Mouse (Mus musculus) heart, embryonic 10.5 days (tissue): ENCODE data around the gene Olfr5. TPM values are rescaled to one million over a fixed set of nuclear protein-coding genes. Genes with fewer than 3 reads are reported as not detected.
"Not testable (repeated sequence)": the region's sequence is repeated elsewhere in the genome, so short reads cannot be mapped to it uniquely, and the experiment has no call there.

Experiments
- DNase-seq: peaks from one replicate; pipeline ENCODE4 v3.0.0-alpha.2; 2017; ENCODE audit warnings: low spot score
- H3K27ac ChIP-seq: fragments of 300-500 bp; sonication (generic); 2 replicates; pipeline ENCODE4 v1.5.1; 2016; ENCODE audit warnings: mild to moderate bottlenecking
- H3K27me3 ChIP-seq: fragments of 300-500 bp; sonication (generic); 2 replicates; pipeline ENCODE4 v1.6.1; 2016; ENCODE audit warnings: mild to moderate bottlenecking; ENCODE audit not compliant: poor library complexity, insufficient read depth, severe bottlenecking
- H3K36me3 ChIP-seq: fragments of 300-500 bp; sonication (generic); 2 replicates; pipeline ENCODE4 v1.6.1; 2016; ENCODE audit warnings: mild to moderate bottlenecking, moderate library complexity
- H3K4me1 ChIP-seq: fragments of 300-500 bp; sonication (generic); 2 replicates; pipeline ENCODE4 v1.6.1; 2016; ENCODE audit warnings: mild to moderate bottlenecking
- H3K4me3 ChIP-seq: fragments of 300-500 bp; sonication (generic); 2 replicates; pipeline ENCODE4 v1.5.1; 2016; ENCODE audit warnings: mild to moderate bottlenecking, moderate library complexity
- H3K9me3 ChIP-seq: fragments of 300-500 bp; sonication (generic); 2 replicates; pipeline ENCODE4 v1.6.1; 2016; ENCODE audit warnings: mild to moderate bottlenecking, moderate library complexity
- WGBS: fragments of 180-500 bp; shearing (Covaris S2); methylation state at CpG from one replicate; pipeline ENCODE4 v1.1.7; 2016; 5-methylcytosine and 5-hydroxymethylcytosine counted together
- polyA plus RNA-seq: library from polyadenylated mRNA; unstranded; fragments of >200 nt; fragmentation: Nextera tagmentation; extraction: Ambion mirVana; gene quantifications from 2 replicates; pipeline ENCODE4 v1.2.1, GENCODE M21; 2016

The Olfr5 gene
- not detected in 2 replicates for polyA plus RNA-seq

GRCm38 (mm10) chr7:6486841-6487240, at the start of gene Olfr5:
Olfr5 (minus strand) TSS chr7:6486941.
- DNase-seq: no peak
- Histone ChIP-seq H3K4me1 (no peaks in the 10 kb centered on the region), H3K27ac (no peak within 1 kb of the TSS), H3K36me3 (no peaks in the 10 kb centered on the region), H3K9me3 (peaks cover 9% of the 10 kb centered on the region; the same call in 1 of the 2 replicates), H3K4me3 (no peak within 1 kb of the TSS), H3K27me3 (no peaks in the 10 kb centered on the region)
- WGBS: 32% methylated on average over 2 of the region's 2 CpGs

DNA sequence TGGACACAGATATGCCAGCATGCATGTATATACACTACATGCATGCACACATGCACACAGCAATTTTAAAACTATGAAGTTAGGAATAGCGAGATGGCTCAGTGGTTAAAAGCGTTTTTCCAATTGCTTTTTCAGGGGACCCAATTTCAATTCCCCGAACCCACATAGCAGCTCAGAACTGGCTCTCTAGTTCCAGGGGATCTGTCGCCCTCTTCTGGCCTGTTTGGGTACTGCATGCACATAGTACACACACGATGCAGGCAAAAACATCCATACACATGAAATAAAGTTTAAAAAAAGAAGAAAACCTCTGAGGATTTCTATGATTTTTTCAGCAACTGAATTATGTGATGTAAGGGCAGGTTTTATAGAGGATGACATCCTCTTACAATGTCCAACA, 39.4 kb upstream of the Olfr5 start:
- Histone ChIP-seq H3K9me3 (peaks cover 13% of the 10 kb centered on the region; the same call in 1 of the 2 replicates), H3K4me3 (no peak overlapping the region), H3K27ac (no peak overlapping the region), H3K36me3 (no peaks in the 10 kb centered on the region), H3K27me3 (no peaks in the 10 kb centered on the region), H3K4me1 (no peaks in the 10 kb centered on the region)
- no peak for DNase-seq
- WGBS: 64% methylated on average over 5 of the region's 5 CpGs

- WGBS: 52% methylated on average over 3 of the region's 3 CpGs
- peaks cover 13% of the 10 kb centered on the region; the same call in 1 of the 2 replicates for H3K9me3 ChIP-seq
- no peak for DNase-seq
These were observed 38.3 kb upstream of the Olfr5 start for GRCm38 (mm10) chr7:6525001-6525400.

DNA sequence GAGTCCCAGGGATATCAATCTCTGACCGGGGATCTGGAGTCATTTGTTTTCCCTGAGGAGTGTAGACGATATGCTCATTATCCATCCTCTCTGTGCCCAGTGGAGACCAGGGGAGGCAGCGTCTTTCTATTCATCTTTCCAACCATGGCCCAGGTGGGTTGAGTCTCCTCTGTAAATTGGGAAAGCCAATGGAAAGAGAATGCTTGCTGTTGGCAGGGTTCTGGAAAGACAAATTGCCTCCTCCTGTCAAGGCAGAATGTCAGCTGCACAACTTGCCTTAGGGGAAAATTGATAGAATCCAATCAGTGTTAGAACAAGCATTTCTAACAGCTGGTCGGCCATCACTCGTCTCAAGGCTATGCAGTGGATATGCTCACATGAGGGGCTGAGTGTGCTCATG, 36.1 kb upstream of the Olfr5 start, which contains the start of gene Olfr1349:
Gene Olfr1349 (minus strand): TSS at position 101 of the 400 bp plus-strand sequence.
- 75% methylated on average over 5 of the region's 5 CpGs for WGBS

More at GRCm38 (mm10) chr7:6525001-6525400, 38.3 kb upstream of the Olfr5 start:
- H3K4me1 ChIP-seq: no peaks in the 10 kb centered on the region
- H3K27me3 ChIP-seq: no peaks in the 10 kb centered on the region
- no peak overlapping the region for H3K27ac ChIP-seq
- no peak overlapping the region for H3K4me3 ChIP-seq
- H3K36me3 ChIP-seq: no peaks in the 10 kb centered on the region

DNA sequence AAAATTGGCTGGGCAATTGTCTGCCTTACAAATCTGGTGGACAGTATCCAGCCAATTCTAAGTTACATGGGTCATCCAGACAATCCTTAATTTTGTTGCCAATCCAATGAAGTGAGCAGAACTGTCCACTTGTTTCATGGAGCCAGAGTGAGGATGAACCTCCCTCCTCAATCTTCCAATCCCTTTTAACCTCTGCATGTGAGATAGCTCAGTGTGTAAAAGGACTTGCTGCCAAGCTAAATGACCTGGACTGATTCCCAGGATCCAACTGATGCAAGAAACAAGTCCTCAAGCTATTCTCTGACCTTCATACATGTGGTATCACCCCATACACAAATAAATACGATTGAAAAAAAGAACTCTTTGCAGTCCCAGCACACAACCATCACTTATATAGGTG, 34.9 kb upstream of the Olfr5 start:
- H3K4me3 ChIP-seq: no peak overlapping the region
- H3K27ac ChIP-seq: no peak overlapping the region
- no peaks in the 10 kb centered on the region for H3K27me3 ChIP-seq
- 30% methylated on average over 1 of the region's 1 CpGs for WGBS
- DNase-seq: no peak
- H3K36me3 ChIP-seq: no peaks in the 10 kb centered on the region
- H3K9me3 ChIP-seq: peaks cover 15% of the 10 kb centered on the region
- H3K4me1 ChIP-seq: no peaks in the 10 kb centered on the region

More for the DNA sequence above, 36.1 kb upstream of the Olfr5 start, which contains the start of gene Olfr1349:
- Histone ChIP-seq H3K4me3 (no peak within 1 kb of the TSS), H3K27me3 (no peaks in the 10 kb centered on the region), H3K9me3 (peaks cover 13% of the 10 kb centered on the region; the same call in 1 of the 2 replicates), H3K4me1 (no peaks in the 10 kb centered on the region), H3K27ac (no peak within 1 kb of the TSS), H3K36me3 (no peaks in the 10 kb centered on the region)
- DNase-seq: no peak

GRCm38 (mm10) chr7:6508648-6509047, 21.9 kb upstream of the Olfr5 start, which contains the start of gene Olfr1348:
Olfr1348 (minus strand) TSS chr7:6508748.
- H3K36me3 ChIP-seq: no peaks in the 10 kb centered on the region
- no peaks in the 10 kb centered on the region for H3K4me1 ChIP-seq
- H3K9me3 ChIP-seq: peaks cover 4% of the 10 kb centered on the region; the same call in 1 of the 2 replicates
- DNase-seq: no peak
- WGBS: 92% methylated on average over 1 of the region's 1 CpGs
- H3K4me3 ChIP-seq: no peak within 1 kb of the TSS
- no peaks in the 10 kb centered on the region for H3K27me3 ChIP-seq
- no peak within 1 kb of the TSS for H3K27ac ChIP-seq

DNA sequence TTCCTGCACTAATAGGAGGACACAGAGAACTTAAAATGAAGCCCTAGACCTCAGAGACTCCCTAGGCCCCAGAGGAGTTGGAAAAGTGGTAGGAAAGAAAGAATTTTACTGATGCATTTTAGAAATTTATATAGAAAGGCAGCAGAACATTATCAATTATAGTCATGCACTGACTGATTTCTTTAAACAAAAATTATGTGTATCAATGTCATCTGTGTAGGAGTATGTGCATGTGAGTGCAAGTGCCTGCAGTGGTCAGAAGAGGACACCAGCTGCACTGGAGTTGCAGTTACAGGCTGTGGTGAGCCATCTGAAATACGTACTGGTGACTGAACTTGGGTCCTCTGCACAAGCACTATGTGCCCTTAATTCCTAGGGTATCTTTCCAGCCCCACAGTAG, 12.9 kb upstream of the Olfr5 start, which contains the start of gene Olfr1347:
Gene Olfr1347 (minus strand): TSS at position 101 of the 400 bp plus-strand sequence.
- Histone ChIP-seq H3K4me1 (no peaks in the 10 kb centered on the region), H3K9me3 (peaks cover 15% of the 10 kb centered on the region; the same call in 1 of the 2 replicates), H3K36me3 (no peaks in the 10 kb centered on the region), H3K27ac (no peak within 1 kb of the TSS), H3K27me3 (no peaks in the 10 kb centered on the region), H3K4me3 (no peak within 1 kb of the TSS)
- DNase-seq: no peak
- 50% methylated on average over 1 of the region's 1 CpGs for WGBS

- H3K27ac ChIP-seq, H3K36me3 ChIP-seq, H3K27me3 ChIP-seq, H3K4me3 ChIP-seq, H3K4me1 ChIP-seq, DNase-seq: not testable (repeated sequence)
- 70% methylated on average over 2 of the region's 2 CpGs for WGBS
- H3K9me3 ChIP-seq: peaks cover 17% of the 10 kb centered on the region
These were observed 9.1 kb downstream of the Olfr5 start for GRCm38 (mm10) chr7:6477633-6478032.

DNA sequence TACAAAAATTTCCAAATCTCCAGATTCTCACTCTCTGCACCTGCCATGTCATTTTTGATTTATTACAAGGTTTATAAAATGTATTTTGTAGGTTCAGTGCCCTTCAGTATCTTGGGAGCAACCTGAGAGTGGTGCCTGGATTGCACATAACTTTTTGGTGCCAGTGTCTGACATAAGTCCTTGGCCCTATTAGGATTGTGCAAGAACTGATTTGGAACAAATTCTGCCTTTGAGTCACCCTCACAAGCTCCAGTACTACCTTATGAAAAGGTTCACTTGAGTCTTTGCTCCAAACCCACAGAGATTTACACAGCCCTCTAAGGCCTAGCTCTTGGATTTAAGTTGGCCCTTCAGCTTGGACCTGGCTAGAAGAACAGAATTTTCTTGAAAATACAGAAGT, 19.8 kb downstream of the Olfr5 start, which contains the start of gene Olfr1346:
Gene Olfr1346 (plus strand): TSS at position 151 of the 400 bp plus-strand sequence.
- no peaks in the 10 kb centered on the region for H3K9me3 ChIP-seq
- no peaks in the 10 kb centered on the region for H3K27me3 ChIP-seq
- no peak for DNase-seq
- H3K36me3 ChIP-seq: no peaks in the 10 kb centered on the region
- H3K4me1 ChIP-seq: no peaks in the 10 kb centered on the region
- H3K27ac ChIP-seq: no peak within 1 kb of the TSS
- H3K4me3 ChIP-seq: no peak within 1 kb of the TSS

GRCm38 (mm10) chr7:6456399-6456798, 30.3 kb downstream of the Olfr5 start:
- Histone ChIP-seq H3K4me1 (no peaks in the 10 kb centered on the region), H3K9me3 (peaks cover 21% of the 10 kb centered on the region)
- WGBS: 44% methylated on average over 3 of the region's 3 CpGs

DNA sequence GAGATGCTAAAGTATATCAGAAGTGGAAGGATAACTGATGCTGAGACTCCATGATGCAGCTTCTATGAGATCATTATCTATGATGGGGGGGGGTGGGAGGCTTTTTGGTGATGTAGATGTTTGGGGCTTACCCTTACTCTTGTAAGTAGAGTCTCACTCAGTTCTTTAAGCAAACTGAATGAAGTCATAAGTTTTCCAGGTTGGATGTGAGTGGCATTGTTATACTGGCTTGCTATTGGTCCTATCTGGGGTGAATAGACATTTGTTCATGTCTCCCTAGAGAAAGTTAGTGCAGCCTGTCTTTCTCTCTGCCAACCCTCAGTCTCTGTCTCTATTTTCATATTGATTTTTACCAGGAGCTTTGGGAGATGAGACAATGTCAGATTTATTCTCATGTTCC, 30.9 kb downstream of the Olfr5 start, which contains the start of gene Olfr1336:
Gene Olfr1336 (plus strand): TSS at position 301 of the 400 bp plus-strand sequence.
- Histone ChIP-seq H3K27me3 (no peaks in the 10 kb centered on the region), H3K9me3 (peaks cover 18% of the 10 kb centered on the region), H3K4me1 (no peaks in the 10 kb centered on the region), H3K27ac (no peak within 1 kb of the TSS), H3K4me3 (no peak within 1 kb of the TSS), H3K36me3 (no peaks in the 10 kb centered on the region)
- no peak for DNase-seq

More at GRCm38 (mm10) chr7:6456399-6456798, 30.3 kb downstream of the Olfr5 start:
- no peak overlapping the region for H3K4me3 ChIP-seq
- H3K27me3 ChIP-seq: no peaks in the 10 kb centered on the region
- H3K27ac ChIP-seq: no peak overlapping the region
- no peaks in the 10 kb centered on the region for H3K36me3 ChIP-seq
- no peak for DNase-seq

- no peak overlapping the region for H3K4me3 ChIP-seq
- 80% methylated on average over 5 of the region's 5 CpGs for WGBS
- peaks cover 17% of the 10 kb centered on the region; the same call in 1 of the 2 replicates for H3K9me3 ChIP-seq
- no peaks in the 10 kb centered on the region for H3K27me3 ChIP-seq
- H3K4me1 ChIP-seq: no peaks in the 10 kb centered on the region
- no peak overlapping the region for H3K27ac ChIP-seq
- no peaks in the 10 kb centered on the region for H3K36me3 ChIP-seq
- DNase-seq: no peak
These were observed 39.0 kb downstream of the Olfr5 start for GRCm38 (mm10) chr7:6447771-6448170.

GRCm38 (mm10) chr7:6441173-6441572, 45.6 kb downstream of the Olfr5 start:
- peaks cover 3% of the 10 kb centered on the region; the same call in 1 of the 2 replicates for H3K9me3 ChIP-seq
- WGBS: 65% methylated on average over 2 of the region's 2 CpGs
- no peak overlapping the region for H3K4me3 ChIP-seq
- no peak for DNase-seq
- no peaks in the 10 kb centered on the region for H3K36me3 ChIP-seq
- H3K27me3 ChIP-seq: no peaks in the 10 kb centered on the region
- H3K27ac ChIP-seq: no peak overlapping the region
- H3K4me1 ChIP-seq: no peaks in the 10 kb centered on the region

- H3K4me1 ChIP-seq: no peaks in the 10 kb centered on the region
- DNase-seq: no peak
- no peaks in the 10 kb centered on the region for H3K27me3 ChIP-seq
- H3K27ac ChIP-seq: no peak within 1 kb of the TSS
- no peaks in the 10 kb centered on the region for H3K9me3 ChIP-seq
- 71% methylated on average over 3 of the region's 3 CpGs for WGBS
- H3K4me3 ChIP-seq: no peak within 1 kb of the TSS
- no peaks in the 10 kb centered on the region for H3K36me3 ChIP-seq
These were observed 48.4 kb downstream of the Olfr5 start, which contains the start of gene Olfr1344 for GRCm38 (mm10) chr7:6438388-6438787. Olfr1344 (plus strand) TSS chr7:6438688.
